Mouse (Mus musculus) cerebellum, adult 2 months (tissue): ENCODE data around the gene Rab24. TPM values are rescaled to one million over a fixed set of nuclear protein-coding genes. Genes with fewer than 3 reads are reported as not detected.
A peak's percentile ranks its signal among the peaks of the same experiment; 100 is the strongest.

Source experiments
- DNase-seq, 2 experiments: peaks; one replicate each; pipeline ENCODE4 v3.0.0; 2021
- H3K27ac ChIP-seq: fragments of 200-500 bp; 2 replicates; pipeline ENCODE4 v1.5.1; 2012; ENCODE audit warnings: low read length, control low read depth, inconsistent platforms; ENCODE audit not compliant: insufficient read depth
- H3K27me3 ChIP-seq: fragments of 200-500 bp; 2 replicates; pipeline ENCODE4 v1.6.1; 2012; ENCODE audit warnings: inconsistent platforms, mild to moderate bottlenecking, low read length, moderate library complexity; ENCODE audit not compliant: control insufficient read depth, insufficient read depth
- H3K4me1 ChIP-seq: fragments of 200-500 bp; 2 replicates; pipeline ENCODE4 v1.6.1; 2011; ENCODE audit warnings: low read length; ENCODE audit not compliant: control insufficient read depth, insufficient read depth
- H3K4me3 ChIP-seq: fragments of 200-500 bp; replicated peaks from 2 replicates; pipeline ENCODE3; 2011; ENCODE audit warnings: mild to moderate bottlenecking, low read depth, low read length, control low read depth; ENCODE audit not compliant: insufficient read depth
- CTCF ChIP-seq: fragments of 200-500 bp; IDR thresholded peaks from 2 replicates; pipeline ENCODE4 v1.5.1; 2011; ENCODE audit warnings: low read depth, mild to moderate bottlenecking, control low read depth, low read length, moderate library complexity, borderline replicate concordance; ENCODE audit not compliant: insufficient read depth
- POLR2A ChIP-seq: fragments of 200-500 bp; IDR thresholded peaks from 2 replicates; pipeline ENCODE4 v1.6.1; 2011; ENCODE audit warnings: low read length, control low read depth, borderline replicate concordance; ENCODE audit not compliant: insufficient read depth
- WGBS: fragments of 180-500 bp; shearing (Covaris S2); methylation state at CpG from one replicate; pipeline ENCODE4 v1.1.7; 2018; 5-methylcytosine and 5-hydroxymethylcytosine counted together
- polyA plus RNA-seq: library from polyadenylated mRNA; depleted of rRNA; stranded (reverse); fragments of >200 nt; gene quantifications from 2 replicates; pipeline ENCODE4 v1.2.3, GENCODE M21; 2012

Gene Rab24
- polyA plus RNA-seq, 1 experiment, result 148 TPM

- Histone ChIP-seq H3K4me3 (no peak overlapping the region), H3K4me1 (peaks cover 8% of the 10 kb centered on the region), H3K27me3 (no peaks in the 10 kb centered on the region), H3K27ac (no peak overlapping the region)
- TF ChIP-seq POLR2A, result no peak
- no peak for TF ChIP-seq CTCF
- 42% methylated on average over 4 of the region's 4 CpGs for WGBS
- no peak for DNase-seq
Measured at GRCm38 (mm10) chr13:55327169-55327568, 5.4 kb upstream of the Rab24 start.

- H3K4me3 ChIP-seq, result no peak overlapping the region
- no peak overlapping the region for H3K27ac ChIP-seq
- H3K27me3 ChIP-seq, result no peaks in the 10 kb centered on the region
- DNase-seq, result no peak
- 76% methylated on average over 11 of the region's 11 CpGs for WGBS
- peaks cover 12% of the 10 kb centered on the region for H3K4me1 ChIP-seq
- TF ChIP-seq POLR2A (no peak), CTCF (no peak)
Measured at GRCm38 (mm10) chr13:55325596-55325995, 3.9 kb upstream of the Rab24 start.

- H3K4me3 ChIP-seq, result peak overlapping the region; percentile 68
- TF ChIP-seq CTCF (peak; percentile 43; the same call in 1 of the 2 replicates), POLR2A (no peak)
- DNase-seq, result peak; percentile 50 to 68
- H3K27ac ChIP-seq, result no peak overlapping the region
- WGBS, result under 1% methylated on average over 31 of the region's 31 CpGs
- no peaks in the 10 kb centered on the region for H3K27me3 ChIP-seq
- H3K4me1 ChIP-seq, result peaks cover 15% of the 10 kb centered on the region; the same call in 1 of the 2 replicates
Measured at GRCm38 (mm10) chr13:55322130-55322825, 532 bp upstream of the Rab24 start.

- Histone ChIP-seq H3K4me1 (peaks cover 12% of the 10 kb centered on the region; the same call in 1 of the 2 replicates), H3K4me3 (peak within 1 kb of the TSS; percentile 68), H3K27ac (peak within 1 kb of the TSS; percentile 70; the same call in 1 of the 2 replicates), H3K27me3 (no peaks in the 10 kb centered on the region)
- TF ChIP-seq POLR2A, result no peak
- TF ChIP-seq CTCF, result no peak
- 20% methylated on average over 4 of the region's 4 CpGs for WGBS
- DNase-seq, result peak in 1 of 2 experiments; percentile 54
Measured at GRCm38 (mm10) chr13:55319931-55320533, 1.7 kb downstream of the Rab24 start, which contains the start of gene Prelid1. TSS of gene Prelid1 (plus strand) at chr13:55320500.

- no peaks in the 10 kb centered on the region for H3K27me3 ChIP-seq
- no peak for TF ChIP-seq CTCF
- no peak for TF ChIP-seq POLR2A
- no peak overlapping the region for H3K27ac ChIP-seq
- peaks cover 12% of the 10 kb centered on the region; the same call in 1 of the 2 replicates for H3K4me1 ChIP-seq
- 80% methylated on average over 3 of the region's 3 CpGs for WGBS
- no peak overlapping the region for H3K4me3 ChIP-seq
- DNase-seq, result no peak
Measured at GRCm38 (mm10) chr13:55318351-55318750, 3.4 kb downstream of the Rab24 start.

DNA sequence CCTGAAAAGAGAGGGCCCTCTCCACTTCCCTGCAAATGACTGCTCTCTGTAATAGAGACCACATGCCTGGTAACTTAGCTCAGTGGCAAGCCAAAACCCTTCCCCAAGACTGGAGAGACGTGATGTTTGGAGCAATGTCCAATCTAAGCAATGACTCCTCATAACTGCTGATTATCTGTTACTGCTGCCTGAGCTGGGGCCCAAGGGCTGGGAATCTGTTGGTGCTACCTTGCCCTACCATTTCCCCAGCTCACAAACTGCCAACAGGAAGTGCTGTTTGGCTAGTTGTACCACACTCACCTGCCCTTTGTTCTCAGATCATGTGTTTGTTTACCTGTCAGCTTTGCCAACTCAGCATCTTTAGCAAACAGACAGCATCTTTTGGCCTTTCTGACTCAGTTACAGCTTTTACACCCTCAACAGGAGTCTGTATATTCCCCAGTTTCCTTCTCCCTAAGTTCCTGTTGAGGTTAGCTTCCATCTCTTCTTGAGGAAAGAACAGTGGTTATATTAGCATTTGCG lies 6.8 kb downstream of the Rab24 start:
- Histone ChIP-seq H3K27ac (no peak overlapping the region), H3K4me3 (no peak overlapping the region), H3K27me3 (no peaks in the 10 kb centered on the region), H3K4me1 (peaks cover 1% of the 10 kb centered on the region; the same call in 1 of the 2 replicates)
- TF ChIP-seq POLR2A (no peak), CTCF (no peak)
- 66% methylated on average over 2 of the region's 2 CpGs for WGBS
- no peak for DNase-seq

DNA sequence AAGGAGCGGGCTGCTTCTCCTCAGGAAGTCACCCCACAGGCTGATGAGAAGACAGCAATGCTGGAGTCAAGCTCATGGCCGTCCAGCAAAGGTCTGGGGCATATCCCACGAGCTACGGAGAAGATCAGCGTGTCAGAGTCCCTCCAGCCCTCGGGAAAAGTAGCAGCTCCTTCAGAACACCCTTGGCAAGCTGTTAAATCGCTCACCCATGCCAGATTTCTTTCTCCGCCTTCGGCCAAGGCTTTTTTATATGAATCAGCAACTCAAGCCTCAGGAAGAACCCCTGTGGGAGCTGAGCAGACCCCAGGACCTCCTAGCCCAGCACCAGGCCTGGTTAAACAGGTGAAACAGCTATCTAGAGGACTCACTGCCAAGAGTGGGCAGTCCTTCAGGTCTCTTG lies 8.7 kb downstream of the Rab24 start:
- H3K27me3 ChIP-seq, result no peaks in the 10 kb centered on the region
- DNase-seq, result no peak
- no peak overlapping the region for H3K27ac ChIP-seq
- H3K4me1 ChIP-seq, result no peaks in the 10 kb centered on the region
- WGBS, result 47% methylated on average over 9 of the region's 9 CpGs
- H3K4me3 ChIP-seq, result no peak overlapping the region
- TF ChIP-seq POLR2A (no peak), CTCF (no peak)

GRCm38 (mm10) chr13:55312028-55312630 lies 9.6 kb downstream of the Rab24 start:
- no peaks in the 10 kb centered on the region for H3K4me1 ChIP-seq
- 54% methylated on average over 8 of the region's 8 CpGs for WGBS
- no peak for TF ChIP-seq CTCF
- no peak for TF ChIP-seq POLR2A
- no peak overlapping the region for H3K4me3 ChIP-seq
- no peak overlapping the region for H3K27ac ChIP-seq
- H3K27me3 ChIP-seq, result no peaks in the 10 kb centered on the region
- DNase-seq, result no peak
